Mouse (Mus musculus): ENCODE data around the gene Slc35f4. TPM values are rescaled to one million over a fixed set of nuclear protein-coding genes. Genes with fewer than 3 reads are reported as not detected.

Gene Slc35f4
- total and polyA plus RNA-seq, 2 experiments, result not detected

DNA sequence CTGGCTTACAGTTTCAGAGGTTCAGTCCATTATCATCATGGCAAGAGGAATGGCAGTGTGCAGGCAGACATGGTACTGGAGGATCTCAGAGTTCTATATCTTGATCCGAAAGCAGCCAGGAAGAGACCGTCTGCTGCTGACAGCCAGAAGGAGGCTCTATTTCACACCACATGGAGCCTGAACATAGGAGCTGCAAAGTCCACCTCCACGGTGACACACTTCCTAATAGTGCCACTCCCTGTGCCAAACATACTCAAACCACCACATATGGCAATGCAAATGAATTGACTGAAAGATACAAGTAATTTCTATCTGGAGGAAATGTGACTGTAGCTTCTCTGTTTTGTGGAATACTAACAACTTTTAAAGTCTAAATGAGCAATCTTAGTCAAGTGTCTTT is 89.0 kb downstream of the Slc35f4 start:
- H3K36me3 ChIP-seq (ENCODE audit: control insufficient read depth, insufficient read depth, low read length), result no peaks in the 10 kb centered on the region
- H3K4me1 ChIP-seq (ENCODE audit: control insufficient read depth, insufficient read depth, low read length), result no peaks in the 10 kb centered on the region
- 88% methylated on average over 3 of the region's 3 CpGs for WGBS

DNA sequence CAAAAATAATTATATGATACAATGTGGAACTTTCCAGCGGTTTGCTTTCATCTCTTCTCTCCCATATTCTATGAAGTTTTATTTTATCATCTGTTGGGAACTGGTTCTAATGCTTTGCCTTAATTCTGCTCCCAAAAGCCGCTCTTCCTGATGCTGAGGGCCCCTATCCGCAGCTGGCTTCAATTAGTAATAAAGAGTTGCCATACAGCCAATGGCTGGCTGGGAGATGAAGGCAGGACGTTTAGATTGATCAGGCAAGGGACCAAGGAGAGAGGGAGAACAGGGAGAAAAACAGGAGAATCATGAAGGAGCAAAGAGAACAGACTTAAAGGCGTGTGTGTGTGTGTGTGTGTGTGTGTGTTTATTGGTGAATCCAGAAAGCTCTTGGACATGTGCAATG is 94.0 kb downstream of the Slc35f4 start:
- no peak for DNase-seq (ENCODE audit: extremely low read depth, low read depth, low spot score)
- Histone ChIP-seq H3K4me1 (ENCODE audit: control insufficient read depth, insufficient read depth, low read length) (no peaks in the 10 kb centered on the region), H3K4me3 (ENCODE audit: insufficient read depth, low read depth, low read length) (no peak overlapping the region), H3K27ac (replicated peaks; ENCODE audit: insufficient read depth, low read depth, low read length) (no peak overlapping the region), H3K36me3 (ENCODE audit: control insufficient read depth, insufficient read depth, low read length) (no peaks in the 10 kb centered on the region), H3K79me2 (ENCODE audit: control insufficient read depth, insufficient read depth, low read length) (no peaks in the 10 kb centered on the region), H3K27me3 (ENCODE audit: control insufficient read depth, insufficient read depth, low read length) (no peaks in the 10 kb centered on the region), H3K9ac (ENCODE audit: low read depth, low read length) (no peak overlapping the region)
- TF ChIP-seq POLR2A (IDR thresholded peaks at IDR 0.05; ENCODE audit: extremely low read depth, insufficient read depth, low read length) (no peak), CTCF (IDR thresholded peaks at IDR 0.05; ENCODE audit: low read depth, low read length) (no peak)
- WGBS, result 82% methylated on average over 5 of the region's 5 CpGs

More for the DNA sequence above, 89.0 kb downstream of the Slc35f4 start:
- Histone ChIP-seq H3K9ac (ENCODE audit: low read depth, low read length) (no peak overlapping the region), H3K27me3 (ENCODE audit: control insufficient read depth, insufficient read depth, low read length) (no peaks in the 10 kb centered on the region), H3K4me3 (ENCODE audit: insufficient read depth, low read depth, low read length) (no peak overlapping the region), H3K79me2 (ENCODE audit: control insufficient read depth, insufficient read depth, low read length) (no peaks in the 10 kb centered on the region), H3K27ac (replicated peaks; ENCODE audit: insufficient read depth, low read depth, low read length) (no peak overlapping the region)
- TF ChIP-seq POLR2A (IDR thresholded peaks at IDR 0.05; ENCODE audit: extremely low read depth, insufficient read depth, low read length) (no peak), CTCF (IDR thresholded peaks at IDR 0.05; ENCODE audit: low read depth, low read length) (no peak)
- no peak for DNase-seq (ENCODE audit: extremely low read depth, low read depth, low spot score)

DNA sequence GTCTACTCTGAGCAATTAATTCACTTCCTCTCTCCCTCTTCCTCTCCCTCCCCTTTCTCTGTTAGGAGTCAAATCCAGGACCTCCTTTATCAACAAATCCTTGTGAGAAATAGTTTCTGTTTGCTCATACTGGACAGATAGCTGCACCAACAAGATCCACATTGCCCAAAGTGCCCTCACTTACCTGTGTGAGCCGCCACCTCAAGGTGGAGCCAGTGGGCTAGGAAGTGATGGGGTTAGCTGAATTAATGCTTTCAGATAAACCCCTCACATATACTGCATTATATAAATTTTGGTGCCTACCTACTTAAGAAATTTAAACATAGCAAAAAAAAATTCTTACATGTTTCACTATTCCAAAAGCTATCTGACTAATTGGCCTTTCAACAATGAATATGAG is 133.4 kb downstream of the Slc35f4 start:
- Histone ChIP-seq H3K4me3 (ENCODE audit: insufficient read depth, low read depth, low read length) (no peak overlapping the region), H3K79me2 (ENCODE audit: control insufficient read depth, insufficient read depth, low read length) (no peaks in the 10 kb centered on the region), H3K36me3 (ENCODE audit: control insufficient read depth, insufficient read depth, low read length) (no peaks in the 10 kb centered on the region), H3K27me3 (ENCODE audit: control insufficient read depth, insufficient read depth, low read length) (no peaks in the 10 kb centered on the region), H3K4me1 (ENCODE audit: control insufficient read depth, insufficient read depth, low read length) (no peaks in the 10 kb centered on the region), H3K9ac (ENCODE audit: low read depth, low read length) (no peak overlapping the region), H3K27ac (replicated peaks; ENCODE audit: insufficient read depth, low read depth, low read length) (no peak overlapping the region)
- DNase-seq (ENCODE audit: extremely low read depth, low read depth, low spot score), result no peak
- TF ChIP-seq CTCF (IDR thresholded peaks at IDR 0.05; ENCODE audit: low read depth, low read length) (peak; percentile 42), POLR2A (IDR thresholded peaks at IDR 0.05; ENCODE audit: extremely low read depth, insufficient read depth, low read length) (no peak)
- 24% methylated on average over 1 of the region's 1 CpGs for WGBS

DNA sequence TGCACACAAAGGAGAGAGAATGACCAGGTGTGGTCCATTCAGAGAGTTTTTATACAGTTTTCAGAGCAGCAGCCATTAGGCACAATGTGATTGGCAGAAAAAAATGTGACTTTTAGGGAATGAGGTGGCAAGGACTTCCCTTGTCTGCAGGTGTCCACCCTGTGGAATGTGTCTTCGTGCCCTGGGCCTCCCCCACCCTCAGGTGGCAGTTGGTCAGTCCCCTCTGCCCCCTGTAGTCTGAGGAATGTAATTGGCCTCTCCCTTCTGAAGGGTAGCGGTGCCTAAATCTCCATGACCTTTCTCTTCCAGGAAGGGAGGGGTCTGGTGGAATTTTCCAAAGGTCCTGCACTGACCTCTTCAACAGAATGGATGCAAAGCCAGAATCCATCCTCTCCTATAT is 163.7 kb downstream of the Slc35f4 start:
- Histone ChIP-seq H3K36me3 (ENCODE audit: control insufficient read depth, insufficient read depth, low read length) (no peaks in the 10 kb centered on the region), H3K79me2 (ENCODE audit: control insufficient read depth, insufficient read depth, low read length) (no peaks in the 10 kb centered on the region), H3K27ac (replicated peaks; ENCODE audit: insufficient read depth, low read depth, low read length) (no peak overlapping the region), H3K27me3 (ENCODE audit: control insufficient read depth, insufficient read depth, low read length) (no peaks in the 10 kb centered on the region), H3K9ac (ENCODE audit: low read depth, low read length) (no peak overlapping the region), H3K4me1 (ENCODE audit: control insufficient read depth, insufficient read depth, low read length) (no peaks in the 10 kb centered on the region), H3K4me3 (ENCODE audit: insufficient read depth, low read depth, low read length) (no peak overlapping the region)
- TF ChIP-seq POLR2A (IDR thresholded peaks at IDR 0.05; ENCODE audit: extremely low read depth, insufficient read depth, low read length), result no peak
- TF ChIP-seq CTCF (IDR thresholded peaks at IDR 0.05; ENCODE audit: low read depth, low read length), result no peak
- WGBS, result 70% methylated on average over 2 of the region's 2 CpGs
- DNase-seq (ENCODE audit: extremely low read depth, low read depth, low spot score), result no peak

DNA sequence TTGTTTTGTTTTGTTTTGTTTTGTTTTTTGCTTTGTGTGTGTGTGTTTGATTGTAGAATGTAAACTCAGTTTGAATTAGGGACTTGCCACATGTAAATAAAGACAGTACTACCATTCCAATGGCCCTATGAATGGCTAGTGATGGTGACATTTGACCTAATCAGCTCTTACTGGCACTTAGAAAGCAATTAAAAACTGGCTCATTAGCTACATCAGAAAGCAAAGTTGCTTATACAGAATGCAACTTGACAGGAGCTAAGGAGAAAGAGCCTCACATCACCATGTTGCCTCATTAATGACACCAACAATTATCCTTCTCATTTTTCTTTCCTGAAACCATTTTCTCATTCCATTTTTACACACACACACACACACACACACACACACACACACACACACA is 170.3 kb downstream of the Slc35f4 start:
- H3K79me2 ChIP-seq (ENCODE audit: control insufficient read depth, insufficient read depth, low read length), result no peaks in the 10 kb centered on the region
- H3K36me3 ChIP-seq (ENCODE audit: control insufficient read depth, insufficient read depth, low read length), result no peaks in the 10 kb centered on the region
- H3K27me3 ChIP-seq (ENCODE audit: control insufficient read depth, insufficient read depth, low read length), result no peaks in the 10 kb centered on the region
- no peak overlapping the region for H3K27ac ChIP-seq (replicated peaks; ENCODE audit: insufficient read depth, low read depth, low read length)
- H3K4me1 ChIP-seq (ENCODE audit: control insufficient read depth, insufficient read depth, low read length), result no peaks in the 10 kb centered on the region
- no peak overlapping the region for H3K9ac ChIP-seq (ENCODE audit: low read depth, low read length)
- H3K4me3 ChIP-seq (ENCODE audit: insufficient read depth, low read depth, low read length), result no peak overlapping the region
- TF ChIP-seq CTCF (IDR thresholded peaks at IDR 0.05; ENCODE audit: low read depth, low read length) (no peak), POLR2A (IDR thresholded peaks at IDR 0.05; ENCODE audit: extremely low read depth, insufficient read depth, low read length) (no peak)
- DNase-seq (ENCODE audit: extremely low read depth, low read depth, low spot score), result no peak

DNA sequence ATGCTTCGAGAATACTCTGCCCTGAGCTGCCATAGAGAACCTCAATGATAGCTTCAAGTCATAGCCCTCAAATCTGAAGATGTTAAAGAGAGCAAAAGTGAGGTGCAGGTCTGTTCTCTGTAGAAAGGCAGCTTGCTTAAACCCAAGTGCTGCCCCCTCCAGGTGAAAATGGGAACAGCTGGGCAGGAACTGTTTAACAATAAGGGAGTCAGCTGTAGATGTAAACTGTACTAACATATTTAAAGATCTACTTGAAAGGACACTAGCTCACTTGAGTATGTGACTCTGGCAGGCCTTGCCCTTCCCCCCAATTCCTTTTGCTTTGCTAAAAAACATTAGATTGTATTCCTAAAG is 177.0 kb downstream of the Slc35f4 start:
- H3K4me1 ChIP-seq (ENCODE audit: control insufficient read depth, insufficient read depth, low read length), result no peaks in the 10 kb centered on the region
- H3K27ac ChIP-seq (replicated peaks; ENCODE audit: insufficient read depth, low read depth, low read length), result no peak overlapping the region
- DNase-seq (ENCODE audit: extremely low read depth, low read depth, low spot score), result peak; percentile 13
- no peaks in the 10 kb centered on the region for H3K36me3 ChIP-seq (ENCODE audit: control insufficient read depth, insufficient read depth, low read length)
- 68% methylated on average over 1 of the region's 1 CpGs for WGBS
- no peak overlapping the region for H3K4me3 ChIP-seq (ENCODE audit: insufficient read depth, low read depth, low read length)
- no peaks in the 10 kb centered on the region for H3K27me3 ChIP-seq (ENCODE audit: control insufficient read depth, insufficient read depth, low read length)
- no peaks in the 10 kb centered on the region for H3K79me2 ChIP-seq (ENCODE audit: control insufficient read depth, insufficient read depth, low read length)
- TF ChIP-seq CTCF (IDR thresholded peaks at IDR 0.05; ENCODE audit: low read depth, low read length), result peak; percentile 15; the same call in 1 of the 2 replicates
- no peak for TF ChIP-seq POLR2A (IDR thresholded peaks at IDR 0.05; ENCODE audit: extremely low read depth, insufficient read depth, low read length)
- no peak overlapping the region for H3K9ac ChIP-seq (ENCODE audit: low read depth, low read length)
